Mouse (Mus musculus): Measurements from ENCODE around the gene Ccdc120. TPM values are rescaled to one million over a fixed set of nuclear protein-coding genes. Genes with fewer than 3 reads are reported as not detected.

Ccdc120 gene
- polyA plus RNA-seq (2021; fragmentation: Nextera tagmentation) = 7.5 and 8.8 TPM in 2 replicates
- long read RNA-seq, experiment 1, transcript Ccdc120-209 (2 exons, 1,003 nt) = major isoform, 6 of 30 reads
- long read RNA-seq, experiment 1, partial matches to known transcripts = 2 of 30 reads
- long read RNA-seq, experiment 1, other reads (novel, unspliced or antisense) = 22 of 30 reads
- long read RNA-seq, experiment 2, partial matches to known transcripts = 0 of 1 reads
- long read RNA-seq, experiment 2, other reads (novel, unspliced or antisense) = 1 of 1 reads

DNA sequence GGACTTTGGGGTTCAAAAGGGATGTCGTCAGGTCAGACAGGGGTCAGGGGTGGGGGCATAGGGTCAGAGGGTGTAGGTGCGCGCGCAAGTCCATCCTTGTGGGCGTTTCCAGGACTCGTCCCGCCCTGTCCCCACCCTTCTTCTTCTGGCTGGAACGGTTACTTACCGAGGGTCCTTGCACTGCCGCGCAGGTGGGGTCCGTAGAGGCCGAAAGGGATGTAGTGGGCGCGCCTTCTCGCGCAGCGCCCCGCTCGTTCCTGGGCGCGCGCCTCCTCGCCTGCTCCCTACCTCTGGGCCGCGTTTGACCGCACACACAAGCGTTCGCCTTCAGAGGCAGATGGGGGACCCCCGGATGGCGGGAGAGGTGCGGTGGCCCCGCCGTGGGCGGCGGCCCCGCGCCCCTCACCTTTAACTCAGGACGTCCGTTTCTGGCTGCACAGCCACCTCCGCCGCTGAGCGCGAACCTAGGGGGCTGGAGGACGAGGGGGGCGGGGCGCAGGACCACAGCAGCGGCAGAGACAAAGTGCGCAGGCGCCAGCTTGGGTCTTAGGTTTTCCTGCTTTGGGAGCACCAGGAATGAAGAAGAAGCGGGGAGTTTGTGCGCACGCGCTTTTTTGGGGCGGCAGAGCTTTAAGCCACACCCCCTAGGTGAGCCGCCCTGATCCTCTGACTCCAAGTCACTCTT, at the start of gene Ccdc120:
Gene Ccdc120, minus strand, starts transcription at position 474 of the 685 bp plus-strand sequence.

DNA sequence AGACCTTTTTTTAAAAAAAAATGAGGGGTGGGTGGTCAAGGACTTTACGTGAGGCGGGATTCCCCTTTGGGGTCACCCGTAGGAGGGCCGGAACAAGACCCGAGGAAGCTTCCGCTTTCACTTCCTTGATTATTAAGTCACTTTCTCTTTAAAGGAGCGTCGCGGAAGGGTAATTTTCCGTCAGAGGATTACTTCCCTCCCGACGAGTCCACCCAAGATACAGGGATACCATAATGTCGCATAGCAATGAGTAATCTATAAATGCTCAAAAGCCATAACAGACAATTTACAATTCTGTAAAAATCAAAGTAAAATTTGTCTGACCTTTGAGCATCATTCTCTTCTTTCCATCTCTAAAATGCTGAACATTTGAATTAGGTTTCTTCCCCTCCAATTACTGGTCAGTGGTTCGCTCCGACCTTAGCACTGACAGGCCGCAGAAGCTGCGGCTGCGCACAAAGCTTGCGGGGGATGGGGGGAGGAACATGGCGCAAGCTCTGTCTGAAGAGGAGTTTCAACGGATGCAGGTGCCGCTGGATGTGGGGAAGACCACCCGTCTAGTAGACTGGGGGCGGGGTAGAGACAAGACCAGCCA, 38.9 kb upstream of the Ccdc120 start, which contains the start of gene Gripap1:
Gene Gripap1, plus strand, starts transcription at position 224 of the 595 bp plus-strand sequence.

DNA sequence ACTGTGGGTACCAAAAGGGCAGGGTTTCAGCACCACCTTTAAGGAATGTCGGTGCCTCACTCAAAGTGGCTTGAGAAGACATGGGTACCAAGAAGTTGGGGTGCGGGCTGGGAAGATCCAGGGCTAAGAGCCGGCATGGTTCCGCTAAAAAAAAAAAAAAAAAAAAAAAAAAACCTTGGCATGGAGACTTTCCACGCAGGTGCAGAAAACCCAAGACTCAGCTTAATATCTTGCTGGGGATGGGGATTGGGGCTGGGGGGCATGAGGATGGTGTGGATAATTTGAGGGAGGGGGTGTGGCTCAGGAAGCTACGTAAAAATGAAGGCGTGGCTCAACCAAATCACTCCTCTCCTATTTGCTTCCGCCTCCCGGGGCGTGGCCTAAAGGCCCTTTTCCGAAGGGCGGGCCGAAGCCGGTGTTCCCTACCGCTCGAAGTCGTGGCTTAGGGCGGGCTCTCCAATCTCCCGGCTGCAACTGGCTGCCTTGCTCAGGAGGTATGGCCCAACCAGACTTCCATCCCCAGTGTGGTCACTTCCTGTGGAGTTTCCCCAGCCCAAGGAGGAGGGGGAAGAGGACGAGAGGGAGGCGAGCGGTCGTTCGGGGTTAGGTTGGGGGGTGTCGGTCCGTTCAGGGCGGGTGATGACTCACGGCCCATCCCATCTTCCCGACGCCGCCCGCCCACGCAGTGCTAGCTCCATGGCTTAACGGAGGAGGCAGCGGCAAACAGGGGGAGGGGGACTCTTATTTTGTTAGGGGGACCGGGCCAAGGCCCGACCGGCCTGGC, 11.6 kb upstream of the Ccdc120 start, which contains the start of gene Tfe3:
Gene Tfe3, plus strand, starts transcription at position 424 of the 784 bp plus-strand sequence.

DNA sequence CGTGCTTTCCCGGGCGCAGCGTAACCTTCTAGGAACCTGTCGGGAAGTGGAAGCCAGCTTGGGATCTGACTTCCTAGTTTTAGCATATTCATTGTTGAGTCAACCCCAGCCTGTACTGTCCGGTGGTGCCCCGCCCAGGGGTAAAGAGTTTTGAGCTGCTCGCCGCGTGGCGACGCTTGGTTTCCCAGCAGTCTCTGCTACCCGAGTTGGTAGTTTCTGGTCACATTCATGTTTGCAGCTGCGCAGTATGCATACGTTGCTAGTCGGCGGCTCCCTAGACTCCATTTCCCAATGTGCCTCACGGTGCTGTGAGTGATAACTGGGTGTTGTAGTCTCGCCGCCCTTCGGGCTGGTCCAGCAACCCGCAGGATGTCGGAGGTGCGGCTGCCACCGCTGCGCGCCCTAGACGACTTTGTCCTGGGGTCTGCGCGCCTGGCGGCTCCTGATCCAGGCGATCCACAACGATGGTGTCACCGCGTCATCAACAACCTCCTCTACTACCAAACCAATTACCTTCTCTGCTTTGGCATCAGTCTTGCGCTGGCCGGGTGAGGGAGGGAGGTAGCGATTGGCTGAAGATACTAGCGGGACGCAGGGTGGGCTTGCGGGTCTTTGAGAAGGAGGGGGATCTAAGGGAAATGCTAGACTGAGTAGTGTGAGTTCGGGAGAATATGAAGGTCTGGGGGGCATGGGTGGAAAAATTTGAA, 22.3 kb downstream of the Ccdc120 start, which contains the start of gene Praf2:
Gene Praf2, plus strand, starts transcription at position 225 of the 707 bp plus-strand sequence.

DNA sequence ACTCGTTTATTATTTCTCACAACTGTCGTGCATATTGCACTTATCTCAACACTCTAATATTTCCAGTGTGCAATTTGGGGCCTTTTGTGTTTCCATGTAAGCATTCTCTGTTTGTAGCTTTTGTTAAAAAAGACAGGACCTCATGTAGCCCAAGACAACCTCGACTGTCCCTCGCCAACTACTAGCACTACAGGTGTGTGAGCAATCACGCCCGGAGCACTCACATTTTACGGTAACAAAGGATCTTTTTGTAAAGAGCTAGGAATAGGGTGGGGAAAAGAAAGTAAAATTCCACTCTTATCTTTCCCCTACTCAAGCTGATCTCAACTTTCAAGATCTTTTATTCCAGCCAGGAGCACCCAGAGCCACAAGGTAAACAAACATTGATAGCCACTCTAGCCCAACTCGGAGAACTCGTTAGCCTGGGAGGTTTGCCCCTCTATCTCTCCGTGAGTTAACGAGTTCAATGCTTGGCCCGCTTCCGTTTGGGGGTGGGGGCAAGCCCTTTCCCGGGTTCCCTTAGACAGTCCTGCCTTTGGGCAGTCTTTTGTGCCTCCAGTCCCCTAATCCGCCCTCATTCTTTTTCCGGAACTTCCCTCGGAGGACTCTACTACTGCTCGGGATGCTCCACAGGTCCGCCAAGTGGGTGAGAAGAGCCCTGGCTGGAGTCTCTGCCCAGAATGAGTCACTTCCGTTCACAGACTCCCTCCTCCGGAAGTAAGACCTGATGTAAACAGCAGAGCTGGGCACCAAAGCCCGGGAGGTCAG, 29.0 kb downstream of the Ccdc120 start, which contains the start of gene Gm45208:
Gene Gm45208, plus strand, starts transcription at position 732 of the 768 bp plus-strand sequence.

GRCm38 (mm10) chrX:7714135-7714899, 36.4 kb downstream of the Ccdc120 start, which contains the start of gene Wdr45:
TSS of gene Wdr45 (plus strand) at chrX:7714333.

DNA sequence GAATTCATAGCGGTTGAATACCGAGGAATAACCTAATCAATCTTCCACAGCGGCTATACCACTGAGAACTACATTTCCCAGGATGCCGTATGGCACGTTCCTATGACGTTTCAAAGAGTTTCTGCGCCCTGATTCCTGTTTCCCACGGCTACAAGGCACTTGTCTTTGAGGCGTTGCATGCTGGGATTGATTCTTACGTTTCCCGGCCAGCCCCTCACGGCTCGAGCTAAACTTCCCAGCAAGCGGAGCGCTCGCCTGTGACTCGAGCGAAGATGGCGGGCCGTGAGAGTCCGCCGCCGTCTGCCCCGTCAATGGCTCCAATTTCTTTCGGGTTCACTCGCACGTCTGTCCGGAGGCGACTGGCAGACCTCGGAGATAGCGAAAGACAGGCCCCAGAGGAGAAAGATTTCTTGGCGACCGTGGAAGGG, 53.7 kb downstream of the Ccdc120 start, which contains the start of gene Gpkow:
Gene Gpkow, plus strand, starts transcription at position 178 of the 428 bp plus-strand sequence.

Other genes with a start within 250 kb of the Ccdc120 start
- gene Foxp3, start 177.3 kb downstream of the Ccdc120 start, polyA plus RNA-seq (2021; fragmentation: Nextera tagmentation) = 0.49 TPM in 1 of 2 replicates, not detected in the other
- gene Ppp1r3f, start 176.6 kb downstream of the Ccdc120 start, polyA plus RNA-seq (2021; fragmentation: Nextera tagmentation) = 3.3 and 13.6 TPM in 2 replicates
- gene Ccdc22, start 145.4 kb downstream of the Ccdc120 start, polyA plus RNA-seq (2021; fragmentation: Nextera tagmentation) = 21.8 and 27.4 TPM in 2 replicates
- not detected in 2 replicates for gene Cacna1f, start 143.8 kb downstream of the Ccdc120 start, polyA plus RNA-seq (2021; fragmentation: Nextera tagmentation)
- 229 and 565 TPM in 2 replicates for gene Syp, start 112.4 kb downstream of the Ccdc120 start, polyA plus RNA-seq (2021; fragmentation: Nextera tagmentation)
- 1.1 and 1.3 TPM in 2 replicates for gene Prickle3, start 93.6 kb downstream of the Ccdc120 start, polyA plus RNA-seq (2021; fragmentation: Nextera tagmentation)
- 12.5 and 19.4 TPM in 2 replicates for gene Plp2, start 79.5 kb downstream of the Ccdc120 start, polyA plus RNA-seq (2021; fragmentation: Nextera tagmentation)
- gene Magix, start 69.7 kb downstream of the Ccdc120 start, polyA plus RNA-seq (2021; fragmentation: Nextera tagmentation) = 0.20 and 0.41 TPM in 2 replicates
- 14.0 and 20.9 TPM in 2 replicates for gene Gpkow, start 53.8 kb downstream of the Ccdc120 start, polyA plus RNA-seq (2021; fragmentation: Nextera tagmentation)
- gene Wdr45, start 36.6 kb downstream of the Ccdc120 start, polyA plus RNA-seq (2021; fragmentation: Nextera tagmentation) = 16.0 and 48.4 TPM in 2 replicates
- 0.53 TPM in 1 of 2 replicates, not detected in the other for gene Gm45208, start 28.7 kb downstream of the Ccdc120 start, polyA plus RNA-seq (2021; fragmentation: Nextera tagmentation)
- 110 and 132 TPM in 2 replicates for gene Praf2, start 22.5 kb downstream of the Ccdc120 start, polyA plus RNA-seq (2021; fragmentation: Nextera tagmentation)
- 7.3 and 12.4 TPM in 2 replicates for gene Tfe3, start 11.7 kb upstream of the Ccdc120 start, polyA plus RNA-seq (2021; fragmentation: Nextera tagmentation)
- 35.3 and 40.6 TPM in 2 replicates for gene Gripap1, start 38.9 kb upstream of the Ccdc120 start, polyA plus RNA-seq (2021; fragmentation: Nextera tagmentation)
- gene Kcnd1, start 71.4 kb upstream of the Ccdc120 start, polyA plus RNA-seq (2021; fragmentation: Nextera tagmentation) = 3.7 and 5.4 TPM in 2 replicates
- gene Otud5, start 90.5 kb upstream of the Ccdc120 start, polyA plus RNA-seq (2021; fragmentation: Nextera tagmentation) = 6.5 and 37.5 TPM in 2 replicates
- gene Pim2, start 127.4 kb upstream of the Ccdc120 start, polyA plus RNA-seq (2021; fragmentation: Nextera tagmentation) = 34.2 and 39.8 TPM in 2 replicates
- gene Slc35a2, start 133.1 kb upstream of the Ccdc120 start, polyA plus RNA-seq (2021; fragmentation: Nextera tagmentation) = 17.0 and 19.7 TPM in 2 replicates
- 64.3 and 77.7 TPM in 2 replicates for gene Pqbp1, start 148.4 kb upstream of the Ccdc120 start, polyA plus RNA-seq (2021; fragmentation: Nextera tagmentation)
- 52.7 and 64.9 TPM in 2 replicates for gene Timm17b, start 148.5 kb upstream of the Ccdc120 start, polyA plus RNA-seq (2021; fragmentation: Nextera tagmentation)
- not detected in 2 replicates for gene Gm10491, start 156.9 kb upstream of the Ccdc120 start, polyA plus RNA-seq (2021; fragmentation: Nextera tagmentation)
- not detected in 2 replicates for gene Gm10490, start 158.6 kb upstream of the Ccdc120 start, polyA plus RNA-seq (2021; fragmentation: Nextera tagmentation)
- 460 and 1,161 TPM in 2 replicates for gene Pcsk1n, start 168.9 kb upstream of the Ccdc120 start, polyA plus RNA-seq (2021; fragmentation: Nextera tagmentation)
- gene Eras, start 177.7 kb upstream of the Ccdc120 start, polyA plus RNA-seq (2021; fragmentation: Nextera tagmentation) = not detected in 2 replicates
- 9.2 and 9.8 TPM in 2 replicates for gene Hdac6, start 197.0 kb upstream of the Ccdc120 start, polyA plus RNA-seq (2021; fragmentation: Nextera tagmentation)
- gene Gata1, start 227.2 kb upstream of the Ccdc120 start, polyA plus RNA-seq (2021; fragmentation: Nextera tagmentation) = not detected in 2 replicates